Mouse (Mus musculus): Measurements from ENCODE around the gene Actr5. TPM values are rescaled to one million over a fixed set of nuclear protein-coding genes. Genes with fewer than 3 reads are reported as not detected.

The Actr5 gene
- polyA plus RNA-seq, 1 experiment from 2014 or later, result 10.5 TPM

GRCm38 (mm10) chr2:158602663-158603062 lies 22.0 kb upstream of the Actr5 start:
- peak; percentile 59 for ATAC-seq (ENCODE audit: low read depth)
- Histone ChIP-seq H3K27ac (replicated peaks) (peak overlapping the region; percentile 95), H3K36me3 (no peaks in the 10 kb centered on the region), H3K4me3 (peak overlapping the region; percentile 15), H3K27me3 (peaks cover 91% of the 10 kb centered on the region), H3K9ac (peak overlapping the region; percentile 34), H3K9me3 (no peaks in the 10 kb centered on the region), H3K4me1 (replicated peaks) (peaks cover 45% of the 10 kb centered on the region), H3K4me2 (peak overlapping the region; percentile 59)
- WGBS, result 5% methylated on average over 15 of the region's 15 CpGs

GRCm38 (mm10) chr2:158606511-158606964 lies 18.1 kb upstream of the Actr5 start:
- 10% methylated on average over 4 of the region's 4 CpGs for WGBS
- peak overlapping the region; percentile 95 for H3K27ac ChIP-seq (replicated peaks)
- peak overlapping the region; percentile 50 for H3K4me3 ChIP-seq
- H3K4me1 ChIP-seq (replicated peaks), result peaks cover 42% of the 10 kb centered on the region
- no peaks in the 10 kb centered on the region for H3K36me3 ChIP-seq
- peak; percentile 34; the same call in 1 of the 2 replicates for ATAC-seq (ENCODE audit: low read depth)
- peak overlapping the region; percentile 59 for H3K4me2 ChIP-seq
- no peaks in the 10 kb centered on the region for H3K9me3 ChIP-seq
- H3K9ac ChIP-seq, result peak overlapping the region; percentile 87
- H3K27me3 ChIP-seq, result peaks cover 94% of the 10 kb centered on the region

- H3K4me1 ChIP-seq (replicated peaks), result peaks cover 31% of the 10 kb centered on the region
- H3K9me3 ChIP-seq, result no peaks in the 10 kb centered on the region
- no peaks in the 10 kb centered on the region for H3K36me3 ChIP-seq
- WGBS, result under 1% methylated on average over 27 of the region's 27 CpGs
- peak overlapping the region; percentile 50 for H3K4me3 ChIP-seq
- peaks cover 97% of the 10 kb centered on the region for H3K27me3 ChIP-seq
- ATAC-seq (ENCODE audit: low read depth), result no peak
- peak overlapping the region; percentile 87 for H3K9ac ChIP-seq
- peak overlapping the region; percentile 59 for H3K4me2 ChIP-seq
- H3K27ac ChIP-seq (replicated peaks), result peak overlapping the region; percentile 95
Measured at GRCm38 (mm10) chr2:158609681-158610080, 15.0 kb upstream of the Actr5 start.

- under 1% methylated on average over 77 of the region's 77 CpGs for WGBS
- H3K36me3 ChIP-seq, result no peaks in the 10 kb centered on the region
- H3K4me3 ChIP-seq, result peak within 1 kb of the TSS; percentile 50
- no peaks in the 10 kb centered on the region for H3K9me3 ChIP-seq
- H3K9ac ChIP-seq, result peak within 1 kb of the TSS; percentile 87
- H3K4me1 ChIP-seq (replicated peaks), result peaks cover 37% of the 10 kb centered on the region
- H3K27me3 ChIP-seq, result peaks cover 97% of the 10 kb centered on the region
- peak within 1 kb of the TSS; percentile 59 for H3K4me2 ChIP-seq
- H3K27ac ChIP-seq (replicated peaks), result peak within 1 kb of the TSS; percentile 95
- peak; percentile 51; the same call in 1 of the 2 replicates for ATAC-seq (ENCODE audit: low read depth)
Measured at GRCm38 (mm10) chr2:158610488-158611325, 14.0 kb upstream of the Actr5 start, which contains the start of gene Slc32a1. Slc32a1 (plus strand) TSS chr2:158610767.

- Histone ChIP-seq H3K4me1 (replicated peaks) (peaks cover 44% of the 10 kb centered on the region), H3K27ac (replicated peaks) (peak overlapping the region; percentile 95), H3K4me2 (peak overlapping the region; percentile 59), H3K27me3 (peaks cover 97% of the 10 kb centered on the region), H3K4me3 (peak overlapping the region; percentile 50), H3K9me3 (no peaks in the 10 kb centered on the region), H3K36me3 (no peaks in the 10 kb centered on the region), H3K9ac (peak overlapping the region; percentile 87)
- no peak for ATAC-seq (ENCODE audit: low read depth)
- under 1% methylated on average over 30 of the region's 30 CpGs for WGBS
Measured at GRCm38 (mm10) chr2:158611326-158611719, 13.4 kb upstream of the Actr5 start.

- Histone ChIP-seq H3K4me3 (peak overlapping the region; percentile 50), H3K9ac (peak overlapping the region; percentile 87), H3K4me2 (peak overlapping the region; percentile 59), H3K9me3 (no peaks in the 10 kb centered on the region), H3K4me1 (replicated peaks) (peaks cover 45% of the 10 kb centered on the region), H3K27me3 (peaks cover 98% of the 10 kb centered on the region), H3K27ac (replicated peaks) (peak overlapping the region; percentile 95), H3K36me3 (no peaks in the 10 kb centered on the region)
- 2% methylated on average over 30 of the region's 30 CpGs for WGBS
- ATAC-seq (ENCODE audit: low read depth), result no peak
Measured at GRCm38 (mm10) chr2:158611726-158612670, 12.7 kb upstream of the Actr5 start.

- H3K9ac ChIP-seq, result peak overlapping the region; percentile 87
- no peak for ATAC-seq (ENCODE audit: low read depth)
- H3K27ac ChIP-seq (replicated peaks), result peak overlapping the region; percentile 95
- peaks cover 98% of the 10 kb centered on the region for H3K27me3 ChIP-seq
- 2% methylated on average over 10 of the region's 10 CpGs for WGBS
- H3K4me3 ChIP-seq, result peak overlapping the region; percentile 50
- no peaks in the 10 kb centered on the region for H3K36me3 ChIP-seq
- peak overlapping the region; percentile 59 for H3K4me2 ChIP-seq
- H3K9me3 ChIP-seq, result no peaks in the 10 kb centered on the region
- H3K4me1 ChIP-seq (replicated peaks), result peaks cover 52% of the 10 kb centered on the region
Measured at GRCm38 (mm10) chr2:158612671-158613250, 11.9 kb upstream of the Actr5 start.

GRCm38 (mm10) chr2:158613541-158614417 lies 10.9 kb upstream of the Actr5 start:
- H3K9ac ChIP-seq, result peak overlapping the region; percentile 87
- H3K9me3 ChIP-seq, result no peaks in the 10 kb centered on the region
- 2% methylated on average over 53 of the region's 53 CpGs for WGBS
- peak overlapping the region; percentile 50 for H3K4me3 ChIP-seq
- H3K27me3 ChIP-seq, result peaks cover 100% of the 10 kb centered on the region
- H3K4me1 ChIP-seq (replicated peaks), result peaks cover 54% of the 10 kb centered on the region
- no peaks in the 10 kb centered on the region for H3K36me3 ChIP-seq
- ATAC-seq (ENCODE audit: low read depth), result no peak
- H3K4me2 ChIP-seq, result peak overlapping the region; percentile 59
- peak overlapping the region; percentile 95 for H3K27ac ChIP-seq (replicated peaks)

- Histone ChIP-seq H3K27ac (replicated peaks) (peak overlapping the region; percentile 81), H3K9me3 (no peaks in the 10 kb centered on the region), H3K4me1 (replicated peaks) (peaks cover 53% of the 10 kb centered on the region), H3K9ac (peak overlapping the region; percentile 87), H3K36me3 (no peaks in the 10 kb centered on the region), H3K4me2 (peak overlapping the region; percentile 59), H3K4me3 (peak overlapping the region; percentile 50), H3K27me3 (peaks cover 100% of the 10 kb centered on the region)
- no peak for ATAC-seq (ENCODE audit: low read depth)
- WGBS, result 1% methylated on average over 47 of the region's 47 CpGs
Measured at GRCm38 (mm10) chr2:158614418-158614955, 10.2 kb upstream of the Actr5 start.

- Histone ChIP-seq H3K36me3 (no peaks in the 10 kb centered on the region), H3K4me1 (replicated peaks) (peaks cover 48% of the 10 kb centered on the region), H3K27me3 (peaks cover 100% of the 10 kb centered on the region), H3K4me2 (peak overlapping the region; percentile 59), H3K4me3 (peak overlapping the region; percentile 50), H3K9ac (peak overlapping the region; percentile 87), H3K27ac (replicated peaks) (peak overlapping the region; percentile 81), H3K9me3 (no peaks in the 10 kb centered on the region)
- ATAC-seq (ENCODE audit: low read depth), result no peak
- WGBS, result under 1% methylated on average over 24 of the region's 24 CpGs
Measured at GRCm38 (mm10) chr2:158615161-158615680, 9.5 kb upstream of the Actr5 start.

All from neural tube, embryonic 13.5 days (tissue).